Mouse (Mus musculus): Measurements from ENCODE around the gene Irx2. TPM values are rescaled to one million over a fixed set of nuclear protein-coding genes. Genes with fewer than 3 reads are reported as not detected.

Irx2 gene
- polyA plus RNA-seq (2012; rRNA removed) = not detected in 2 replicates

GRCm38 (mm10) chr13:72628462-72628916 lies at the start of gene Irx2:
Irx2 (plus strand) TSS chr13:72628820.

Measured in liver, embryonic 18 days (tissue).